ENCODE assay signal across 34 mouse cellular contexts in the genomic region with DNA sequence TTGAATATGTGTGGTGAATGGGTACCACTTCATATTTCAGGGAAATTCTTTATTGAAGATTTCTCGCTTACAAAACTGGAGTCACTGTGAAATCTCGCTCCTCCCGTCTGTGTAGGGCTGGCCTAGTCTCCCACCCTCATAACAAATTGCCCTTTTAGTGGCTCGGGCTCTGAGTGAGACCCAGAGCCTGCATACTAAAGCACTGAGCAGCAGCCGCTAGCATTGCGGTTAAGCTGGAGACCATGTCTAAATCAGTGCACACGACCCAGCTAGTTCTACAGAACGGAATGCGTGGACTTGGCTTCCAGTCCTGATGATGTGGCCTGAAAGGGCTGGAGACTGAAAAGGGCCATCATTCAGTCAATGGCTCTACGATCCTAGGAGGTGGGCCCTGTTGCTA. TPM values are rescaled to one million over a fixed set of nuclear protein-coding genes. Genes with fewer than 3 reads are reported as not detected.
"Had no signal": no experiment of that assay in that cellular context is flagged by ENCODE, and none has a peak within 500 bp of the region (broad histone marks: within the 10 kb centered on the region; RNA-seq: fewer than 3 reads in every experiment).

No protein-coding gene starts in this region.

- H3K9ac ChIP-seq: limb, embryonic 12.5 days; limb, embryonic 13.5 days; limb, embryonic 15.5 days; liver, embryonic 12.5 days; liver, embryonic 13.5 days; liver, embryonic 14.5 days; liver, embryonic 15.5 days; liver, postnatal 0 days; lung, embryonic 14.5 days; lung, embryonic 15.5 days; midbrain, embryonic 12.5 days; midbrain, embryonic 13.5 days; midbrain, embryonic 15.5 days; neural tube, embryonic 12.5 days had no signal

- ATAC-seq: liver, embryonic 12.5 days; liver, postnatal 0 days; lung, postnatal 0 days; midbrain, embryonic 13.5 days; midbrain, embryonic 15.5 days; midbrain, embryonic 16.5 days had no signal

- H3K4me3 ChIP-seq: limb, embryonic 10.5 days; limb, embryonic 12.5 days; limb, embryonic 13.5 days; limb, embryonic 15.5 days; liver, embryonic 12.5 days; liver, embryonic 13.5 days; liver, embryonic 15.5 days; lung, embryonic 15.5 days; megakaryocyte, embryonic 14.5 days; midbrain, embryonic 10.5 days; midbrain, embryonic 12.5 days; midbrain, embryonic 13.5 days; midbrain, embryonic 15.5 days; myocyte; neural tube, embryonic 12.5 days had no signal

- H3K27ac ChIP-seq: limb, embryonic 10.5 days; limb, embryonic 12.5 days; limb, embryonic 13.5 days; limb, embryonic 15.5 days; liver, embryonic 12.5 days; liver, embryonic 13.5 days; liver, embryonic 14.5 days; liver, embryonic 15.5 days; lung, embryonic 15.5 days; macrophage; midbrain, embryonic 10.5 days; midbrain, embryonic 12.5 days; midbrain, embryonic 13.5 days; midbrain, embryonic 15.5 days; neural tube, embryonic 12.5 days had no signal

- H3K4me2 ChIP-seq: limb, embryonic 12.5 days; limb, embryonic 13.5 days; limb, embryonic 15.5 days; liver, embryonic 11.5 days; liver, embryonic 12.5 days; liver, embryonic 13.5 days; liver, embryonic 15.5 days; lung, embryonic 14.5 days; lung, embryonic 15.5 days; midbrain, embryonic 11.5 days; midbrain, embryonic 12.5 days; midbrain, embryonic 13.5 days; midbrain, embryonic 15.5 days; neural tube, embryonic 12.5 days had no signal

- H3K4me1 ChIP-seq: limb, embryonic 15.5 days; liver, embryonic 12.5 days; liver, embryonic 13.5 days; liver, embryonic 15.5 days; lung, embryonic 15.5 days; megakaryocyte, embryonic 14.5 days; midbrain, embryonic 15.5 days had no signal

- H3K9me3 ChIP-seq: limb, embryonic 10.5 days; limb, embryonic 13.5 days; limb, embryonic 15.5 days; liver, embryonic 12.5 days; liver, embryonic 13.5 days; liver, embryonic 15.5 days; lung, embryonic 15.5 days; midbrain, embryonic 10.5 days; midbrain, embryonic 12.5 days; midbrain, embryonic 13.5 days; midbrain, embryonic 15.5 days; neural tube, embryonic 12.5 days had no signal

- DNase-seq: left cerebral cortex, postnatal 4 days; liver; liver, embryonic 13.5 days; liver, postnatal 0 days; lung, adult 18-20 months; lung, adult 2 months; lung, embryonic 14.5 days; lung, postnatal 10 days; lung, postnatal 14 days; lung, postnatal 36 days; lung, postnatal 4 days; midbrain, embryonic 14.5 days had no signal

- H3K36me3 ChIP-seq: limb, embryonic 10.5 days; limb, embryonic 12.5 days; limb, embryonic 13.5 days; limb, embryonic 15.5 days; liver, embryonic 12.5 days; liver, embryonic 13.5 days; liver, embryonic 15.5 days; lung, embryonic 15.5 days; midbrain, embryonic 10.5 days; midbrain, embryonic 12.5 days; midbrain, embryonic 13.5 days; midbrain, embryonic 15.5 days; neural tube, embryonic 12.5 days had no signal

RNA-seq across cellular contexts. Expression of gene Gsc, which starts 7.9 kb away (rescaled TPM):
- polyA plus RNA-seq: liver, adult 2 months; liver, embryonic 12.5 days; liver, embryonic 15.5 days; liver, embryonic 16.5 days; liver, postnatal 0 days; lung, embryonic 14.5 days; lung, postnatal 0 days; macrophage; midbrain, embryonic 14.5 days; myocyte had no signal
